Mouse (Mus musculus) left cerebral cortex, postnatal 4 days (tissue): Measurements from ENCODE around the gene Rnf130. TPM values are rescaled to one million over a fixed set of nuclear protein-coding genes. Genes with fewer than 3 reads are reported as not detected.
"Not testable (repeated sequence)": the region's sequence is repeated elsewhere in the genome, so short reads cannot be mapped to it uniquely, and the experiment has no call there.

Experiments
- DNase-seq: peaks from one replicate; pipeline ENCODE4 v3.0.0-alpha.2; 2022
- intact Hi-C: fragments of 180-260 bp; cut with DNase I; formaldehyde crosslinking; loops from one replicate; pipeline ENCODE4 v1.15.1; 2025
- total RNA-seq, 2 experiments: library from RNA; stranded (reverse); gene quantifications; 2 replicates each; pipeline ENCODE4 v1.2.3; 2021

The Rnf130 gene
- total RNA-seq, 2 experiments from 2014 or later = 104 to 106 TPM

GRCm38 (mm10) chr11:50081365-50082190, 56.4 kb downstream of the Rnf130 start:
- intact Hi-C loops = no loop called here
- no peak for DNase-seq

GRCm38 (mm10) chr11:50086211-50086610, 61.1 kb downstream of the Rnf130 start:
- no peak for DNase-seq
- intact Hi-C loops = no loop called here

GRCm38 (mm10) chr11:50089840-50090239, 64.7 kb downstream of the Rnf130 start:
- DNase-seq = no peak
- intact Hi-C loops = no loop called here

- intact Hi-C loops = no loop called here
- peak; percentile 56 for DNase-seq
Measured at GRCm38 (mm10) chr11:50090982-50091675, 66.0 kb downstream of the Rnf130 start.

- intact Hi-C loops = no loop called here
- DNase-seq = no peak
Measured at GRCm38 (mm10) chr11:50091681-50092080, 66.5 kb downstream of the Rnf130 start.

- intact Hi-C loops = no loop called here
- DNase-seq = no peak
Measured at GRCm38 (mm10) chr11:50095661-50096060, 70.5 kb downstream of the Rnf130 start.

- no peak for DNase-seq
- intact Hi-C loops = no loop called here
Measured at GRCm38 (mm10) chr11:50097091-50097490, 71.9 kb downstream of the Rnf130 start.

GRCm38 (mm10) chr11:50098961-50099481, 73.9 kb downstream of the Rnf130 start:
- DNase-seq = no peak
- intact Hi-C loops = no loop called here

GRCm38 (mm10) chr11:50099692-50100091, 74.5 kb downstream of the Rnf130 start:
- intact Hi-C loops = no loop called here
- DNase-seq = no peak

GRCm38 (mm10) chr11:50100548-50101307, 75.6 kb downstream of the Rnf130 start:
- intact Hi-C loops = no loop called here
- DNase-seq = peak; percentile 65

GRCm38 (mm10) chr11:50101962-50102361, 76.8 kb downstream of the Rnf130 start:
- DNase-seq, intact Hi-C loops: not testable (repeated sequence)

- intact Hi-C loops = no loop called here
- DNase-seq = no peak
Measured at GRCm38 (mm10) chr11:50104016-50104415, 78.9 kb downstream of the Rnf130 start.

GRCm38 (mm10) chr11:50105237-50105636, 80.1 kb downstream of the Rnf130 start:
- intact Hi-C loops = no loop called here

GRCm38 (mm10) chr11:50106024-50106423, 80.9 kb downstream of the Rnf130 start:
- no peak for DNase-seq
- intact Hi-C loops = no loop called here

More at GRCm38 (mm10) chr11:50105237-50105636, 80.1 kb downstream of the Rnf130 start:
- DNase-seq = no peak

GRCm38 (mm10) chr11:50108823-50109244, 83.7 kb downstream of the Rnf130 start:
- intact Hi-C loops = no loop called here

GRCm38 (mm10) chr11:50114329-50114728, 89.2 kb downstream of the Rnf130 start:
- DNase-seq = peak; percentile 78
- intact Hi-C loops = no loop called here

More at GRCm38 (mm10) chr11:50108823-50109244, 83.7 kb downstream of the Rnf130 start:
- no peak for DNase-seq

GRCm38 (mm10) chr11:50122631-50123081, 97.5 kb downstream of the Rnf130 start:
- intact Hi-C loops = no loop called here
- peak; percentile 47 for DNase-seq

GRCm38 (mm10) chr11:50127781-50128180, 102.6 kb downstream of the Rnf130 start:
- no peak for DNase-seq
- intact Hi-C loops = no loop called here

- intact Hi-C loops = loop anchor here (2.0 kb wide), 1 partner anchor 144 kb away; no protein-coding TSS in a partner anchor
- DNase-seq = peak; percentile 94
Measured at GRCm38 (mm10) chr11:50130811-50131766, 105.9 kb downstream of the Rnf130 start, which contains the start of gene Tbc1d9b. Gene Tbc1d9b (plus strand): TSS chr11:50131396.
